Mouse (Mus musculus): ENCODE data around the gene Hoxc12. TPM values are rescaled to one million over a fixed set of nuclear protein-coding genes. Genes with fewer than 3 reads are reported as not detected.

Gene Hoxc12
- total RNA-seq, 2 experiments from 2014 or later, result not detected

DNA sequence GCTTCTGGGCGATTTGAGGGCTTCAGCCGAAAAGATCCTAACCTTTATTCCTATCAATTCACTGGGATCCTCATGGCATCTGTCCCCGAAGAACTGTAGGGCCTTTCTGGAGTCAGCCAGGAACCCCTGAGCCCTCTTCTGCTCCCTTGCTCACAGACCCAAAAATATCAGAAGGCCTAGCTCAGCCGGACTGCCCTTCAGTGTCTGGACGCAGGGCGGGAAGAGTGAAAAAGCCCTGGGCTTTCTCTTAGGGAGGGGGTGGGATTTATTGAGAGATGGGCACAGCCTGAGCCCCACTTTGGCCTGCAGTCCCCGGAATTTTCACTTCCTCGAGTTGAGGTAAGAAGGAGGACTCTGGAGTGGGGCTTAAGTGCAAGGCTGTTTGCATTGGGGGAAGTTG is 26.7 kb downstream of the Hoxc12 start:
- DNase-seq (ENCODE audit: extremely low spot score in 1 of 2, low spot score in 1 of 2), result no peak

- DNase-seq (ENCODE audit: extremely low spot score in 1 of 2, low spot score in 1 of 2), result no peak
These were observed 27.4 kb downstream of the Hoxc12 start for GRCm38 (mm10) chr15:102963671-102964640.

- DNase-seq (ENCODE audit: extremely low spot score in 1 of 2, low spot score in 1 of 2), result no peak
These were observed 28.7 kb downstream of the Hoxc12 start for GRCm38 (mm10) chr15:102965003-102965891.

GRCm38 (mm10) chr15:102965892-102966775 is 29.6 kb downstream of the Hoxc12 start:
- DNase-seq (ENCODE audit: extremely low spot score in 1 of 2, low spot score in 1 of 2), result no peak

GRCm38 (mm10) chr15:102966776-102967311 is 30.3 kb downstream of the Hoxc12 start, which contains the start of gene Hoxc10:
Hoxc10 (plus strand) TSS chr15:102966796.
- no peak for DNase-seq (ENCODE audit: extremely low spot score in 1 of 2, low spot score in 1 of 2)

DNA sequence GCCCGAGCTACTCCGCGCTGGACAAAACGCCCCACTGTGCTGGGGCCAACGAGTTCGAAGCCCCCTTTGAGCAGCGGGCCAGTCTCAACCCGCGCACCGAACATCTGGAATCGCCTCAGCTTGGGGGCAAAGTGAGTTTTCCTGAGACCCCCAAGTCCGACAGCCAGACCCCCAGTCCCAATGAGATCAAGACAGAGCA is 30.7 kb downstream of the Hoxc12 start, which contains the start of gene Hoxc5:
Gene Hoxc5, plus strand, starts transcription at position 132 of the 199 bp plus-strand sequence.
- DNase-seq (ENCODE audit: extremely low spot score in 1 of 2, low spot score in 1 of 2), result no peak

GRCm38 (mm10) chr15:102967511-102968397 is 31.2 kb downstream of the Hoxc12 start:
- DNase-seq (ENCODE audit: extremely low spot score in 1 of 2, low spot score in 1 of 2), result no peak

DNA sequence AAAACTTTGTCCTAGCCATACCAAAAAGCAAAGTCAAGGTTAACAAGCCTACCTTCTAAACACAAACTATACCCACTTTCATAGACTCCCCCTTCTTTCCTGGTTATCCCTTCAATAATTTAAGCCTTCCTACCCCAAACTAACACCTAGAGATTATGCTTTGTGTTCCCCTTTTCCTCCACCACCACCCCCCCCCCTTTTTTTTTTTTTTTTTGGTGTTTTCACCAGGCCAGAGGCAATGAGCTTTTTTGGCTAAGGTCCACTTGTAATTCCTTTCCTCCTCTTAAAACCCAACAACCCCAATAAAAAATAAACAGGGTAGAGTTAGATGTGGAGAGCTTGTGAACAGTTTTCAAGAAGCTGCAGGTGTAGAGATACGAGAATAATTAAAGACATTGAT is 32.7 kb downstream of the Hoxc12 start:
- DNase-seq (ENCODE audit: extremely low spot score in 1 of 2, low spot score in 1 of 2), result no peak

- peak in 1 of 2 experiments; percentile 33 for DNase-seq (ENCODE audit: extremely low spot score in 1 of 2, low spot score in 1 of 2)
These were observed 34.2 kb downstream of the Hoxc12 start for GRCm38 (mm10) chr15:102970740-102971139.

GRCm38 (mm10) chr15:102972254-102972653 is 35.7 kb downstream of the Hoxc12 start:
- no peak for DNase-seq (ENCODE audit: extremely low spot score in 1 of 2, low spot score in 1 of 2)

DNA sequence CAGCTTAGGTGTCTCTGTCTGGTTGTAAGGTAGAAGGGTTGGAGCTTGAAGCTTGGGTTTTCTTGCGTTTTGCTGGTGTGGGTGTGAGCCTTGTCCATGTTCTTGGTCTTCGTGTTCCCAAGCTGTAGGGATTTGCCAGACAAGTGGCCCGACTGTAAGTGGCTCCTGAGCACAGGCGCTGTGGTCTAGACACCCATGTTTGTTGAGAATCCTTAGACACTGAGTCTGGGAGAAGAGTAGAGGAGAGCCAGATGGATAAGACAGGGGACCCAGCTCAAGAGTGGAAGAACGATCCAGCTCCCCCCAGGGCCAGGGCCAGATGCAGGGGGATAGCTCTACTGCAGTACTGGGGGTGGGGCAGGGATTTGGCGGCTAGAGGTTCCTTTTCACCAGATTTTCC is 36.2 kb downstream of the Hoxc12 start:
- DNase-seq (ENCODE audit: extremely low spot score in 1 of 2, low spot score in 1 of 2), result no peak

DNA sequence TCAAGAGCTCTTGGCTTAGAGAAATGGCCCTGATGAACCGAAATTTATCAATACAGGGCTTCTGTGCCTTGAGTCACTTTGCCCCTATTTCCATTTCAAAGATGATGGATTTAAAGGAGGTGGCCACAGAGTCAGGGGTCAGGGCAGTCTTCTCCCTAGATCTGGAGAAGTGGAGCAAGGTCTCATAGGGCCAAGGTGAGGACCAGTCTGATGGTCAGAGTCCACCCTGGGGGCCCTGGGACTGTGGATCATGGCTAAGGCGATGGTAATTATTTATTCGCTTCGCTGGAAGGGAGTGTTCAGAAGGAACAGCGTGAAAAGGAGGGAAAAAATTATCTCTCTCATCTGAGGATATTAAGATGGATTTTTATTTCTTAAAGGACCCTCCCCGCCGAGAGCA is 38.5 kb downstream of the Hoxc12 start:
- DNase-seq (ENCODE audit: extremely low spot score in 1 of 2, low spot score in 1 of 2), result no peak

DNA sequence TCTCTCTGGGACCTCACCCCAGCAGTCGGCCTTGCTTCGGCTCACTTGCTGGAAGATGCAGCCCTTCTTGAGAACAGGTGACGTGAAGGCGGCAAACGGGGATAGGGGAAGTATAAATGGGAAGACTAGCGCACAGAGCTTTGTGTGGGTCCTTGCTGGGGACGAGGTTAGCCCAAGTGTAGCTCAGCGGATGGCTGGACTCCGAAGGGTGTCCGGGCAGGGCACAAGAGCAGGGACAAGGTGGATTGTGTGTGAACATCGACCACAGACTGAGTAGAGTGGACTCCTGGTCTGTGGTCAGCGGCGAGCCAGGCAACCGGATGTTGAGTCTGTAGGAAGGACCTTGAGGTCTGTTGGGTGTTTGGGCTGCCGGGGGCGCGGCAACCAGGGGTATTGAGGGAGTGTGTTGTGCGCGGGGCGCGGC is 39.1 kb downstream of the Hoxc12 start:
- no peak for DNase-seq (ENCODE audit: extremely low spot score in 1 of 2, low spot score in 1 of 2)

DNA sequence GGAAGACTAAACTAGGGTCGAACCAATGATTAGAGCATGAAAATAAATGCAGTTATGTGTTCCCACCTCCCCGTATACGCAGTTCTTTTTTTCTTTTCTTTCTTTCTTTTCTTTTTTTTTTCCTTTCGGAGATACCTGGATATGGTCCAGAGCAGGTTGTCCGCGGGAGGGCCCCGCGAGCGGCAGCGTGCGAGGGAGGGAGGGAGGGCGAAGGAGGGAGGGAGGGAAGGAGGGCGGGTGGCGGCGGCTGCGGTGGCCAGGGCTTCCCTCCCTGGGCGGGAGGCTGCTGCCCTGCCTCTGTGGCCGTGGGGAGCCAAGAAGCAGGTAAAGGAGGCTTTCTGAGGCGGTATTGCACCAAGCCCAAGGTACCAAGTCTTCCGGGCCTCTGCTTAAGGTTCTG is 39.6 kb downstream of the Hoxc12 start, which contains the start of gene Hoxc9:
Gene Hoxc9, plus strand, starts transcription at position 269 of the 400 bp plus-strand sequence.
- no peak for DNase-seq (ENCODE audit: extremely low spot score in 1 of 2, low spot score in 1 of 2)

- no peak for DNase-seq (ENCODE audit: extremely low spot score in 1 of 2, low spot score in 1 of 2)
These were observed 40.3 kb downstream of the Hoxc12 start for GRCm38 (mm10) chr15:102976631-102977422.

DNA sequence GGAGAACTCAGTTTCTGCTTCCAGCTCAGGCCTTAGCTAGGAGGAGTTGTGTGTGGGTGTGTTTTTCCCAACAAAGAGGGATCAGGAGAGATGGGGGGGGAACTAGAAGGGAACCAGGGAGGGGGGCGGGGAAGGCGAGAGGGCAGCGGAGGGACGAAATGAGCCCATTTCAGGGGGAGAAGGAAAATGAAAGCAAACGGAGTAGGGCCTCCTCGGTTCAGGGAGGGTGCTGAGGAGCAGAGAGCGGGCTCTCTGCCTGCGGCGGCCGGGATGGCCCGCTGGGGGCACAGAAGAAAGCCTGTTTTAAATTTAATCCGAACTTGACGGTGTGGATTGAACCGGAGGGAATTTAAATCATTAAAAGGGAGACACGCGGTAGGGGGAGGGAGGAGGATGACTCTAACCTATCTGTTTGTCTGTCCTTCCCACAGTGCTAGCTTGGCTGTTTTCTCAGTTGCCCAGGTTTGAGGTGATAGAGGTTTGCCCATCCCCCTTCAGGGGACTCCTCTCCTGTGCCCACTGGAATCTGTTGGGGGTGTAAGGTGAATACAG is 40.9 kb downstream of the Hoxc12 start:
- DNase-seq (ENCODE audit: extremely low spot score in 1 of 2, low spot score in 1 of 2), result no peak

DNA sequence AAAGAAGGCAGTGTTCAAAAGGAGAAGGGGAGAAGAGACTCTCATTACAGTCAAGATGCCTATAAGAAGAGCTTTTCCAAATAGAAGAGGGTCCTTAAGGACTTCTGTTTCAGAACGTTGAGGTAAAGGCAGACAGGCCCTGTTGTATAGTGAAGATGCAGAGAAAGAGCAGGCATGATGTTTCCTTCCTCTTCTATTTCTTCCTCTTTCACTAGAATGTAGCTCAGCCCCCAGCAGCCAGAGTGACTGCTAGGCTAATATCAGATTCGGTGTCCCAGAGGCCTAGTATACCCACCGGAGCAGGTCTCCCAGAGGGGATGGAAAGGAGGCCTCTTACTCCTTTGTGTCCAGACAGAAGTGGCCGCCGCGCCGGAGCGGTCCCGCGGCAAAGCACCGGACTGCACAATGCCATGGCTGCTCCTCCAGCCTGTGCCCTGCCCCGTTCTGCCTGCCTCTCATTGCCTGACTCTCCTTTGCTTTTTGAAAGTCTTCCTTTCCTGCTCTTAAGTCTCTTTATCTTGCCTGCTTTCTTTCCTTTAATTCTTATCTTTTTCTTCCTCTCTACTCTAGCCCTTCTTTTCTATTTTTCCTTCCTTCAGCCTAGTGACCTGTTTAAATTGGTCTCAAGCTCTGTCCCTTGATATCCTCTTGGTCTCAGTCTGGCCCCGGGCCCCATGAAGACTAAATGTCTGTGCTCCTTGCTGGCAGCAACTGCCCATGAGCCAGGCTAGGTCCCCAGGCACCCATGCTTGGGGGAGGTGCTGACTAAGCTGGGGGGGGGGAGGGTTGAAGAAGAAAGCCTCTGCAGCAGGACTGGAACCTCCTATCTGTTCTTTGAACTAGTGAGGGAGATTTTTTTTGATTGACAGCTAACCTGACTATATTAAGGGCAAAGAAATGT is 42.3 kb downstream of the Hoxc12 start:
- no peak for DNase-seq (ENCODE audit: extremely low spot score in 1 of 2, low spot score in 1 of 2)

All from layer of hippocampus, postnatal 25 days (tissue).